Mouse (Mus musculus): Measurements from ENCODE around the gene Ttbk2. TPM values are rescaled to one million over a fixed set of nuclear protein-coding genes. Genes with fewer than 3 reads are reported as not detected.

Ttbk2 gene
- polyA plus RNA-seq, 1 experiment from 2014 or later = 6.3 TPM

- no peak overlapping the region for H3K4me2 ChIP-seq
- peaks cover 47% of the 10 kb centered on the region for H3K36me3 ChIP-seq
- H3K4me3 ChIP-seq (replicated peaks) = no peak overlapping the region
- H3K9me3 ChIP-seq = no peaks in the 10 kb centered on the region
- H3K27ac ChIP-seq = no peak overlapping the region
- no peak for ATAC-seq (ENCODE audit: insufficient number of reproducible peaks, insufficient read depth, low FRiP score, low TSS enrichment, low read depth)
- WGBS = 87% methylated on average over 3 of the region's 3 CpGs
- no peak overlapping the region for H3K9ac ChIP-seq (replicated peaks)
- no peaks in the 10 kb centered on the region for H3K4me1 ChIP-seq (replicated peaks)
- H3K27me3 ChIP-seq = no peaks in the 10 kb centered on the region
Measured at GRCm38 (mm10) chr2:120710948-120711347, 139.5 kb downstream of the Ttbk2 start.

GRCm38 (mm10) chr2:120710154-120710553, 140.2 kb downstream of the Ttbk2 start:
- WGBS = 85% methylated on average over 3 of the region's 3 CpGs
- H3K9ac ChIP-seq (replicated peaks) = no peak overlapping the region

GRCm38 (mm10) chr2:120707041-120707440, 143.4 kb downstream of the Ttbk2 start:
- no peaks in the 10 kb centered on the region for H3K27me3 ChIP-seq
- no peaks in the 10 kb centered on the region for H3K4me1 ChIP-seq (replicated peaks)
- peaks cover 13% of the 10 kb centered on the region for H3K36me3 ChIP-seq
- no peak overlapping the region for H3K9ac ChIP-seq (replicated peaks)
- H3K4me3 ChIP-seq (replicated peaks) = no peak overlapping the region
- no peak overlapping the region for H3K4me2 ChIP-seq
- no peaks in the 10 kb centered on the region for H3K9me3 ChIP-seq
- H3K27ac ChIP-seq = no peak overlapping the region
- ATAC-seq (ENCODE audit: insufficient number of reproducible peaks, insufficient read depth, low FRiP score, low TSS enrichment, low read depth) = no peak

More at GRCm38 (mm10) chr2:120710154-120710553, 140.2 kb downstream of the Ttbk2 start:
- Histone ChIP-seq H3K27ac (no peak overlapping the region), H3K4me1 (replicated peaks) (no peaks in the 10 kb centered on the region), H3K4me3 (replicated peaks) (no peak overlapping the region), H3K27me3 (no peaks in the 10 kb centered on the region), H3K4me2 (no peak overlapping the region), H3K9me3 (no peaks in the 10 kb centered on the region), H3K36me3 (peaks cover 44% of the 10 kb centered on the region)
- ATAC-seq (ENCODE audit: insufficient number of reproducible peaks, insufficient read depth, low FRiP score, low TSS enrichment, low read depth) = no peak

- no peak for ATAC-seq (ENCODE audit: insufficient number of reproducible peaks, insufficient read depth, low FRiP score, low TSS enrichment, low read depth)
- H3K9ac ChIP-seq (replicated peaks) = no peak overlapping the region
- peaks cover 19% of the 10 kb centered on the region for H3K36me3 ChIP-seq
- H3K4me2 ChIP-seq = no peak overlapping the region
- no peak overlapping the region for H3K27ac ChIP-seq
- 77% methylated on average over 5 of the region's 5 CpGs for WGBS
- H3K27me3 ChIP-seq = no peaks in the 10 kb centered on the region
- no peaks in the 10 kb centered on the region for H3K4me1 ChIP-seq (replicated peaks)
- no peaks in the 10 kb centered on the region for H3K9me3 ChIP-seq
- no peak overlapping the region for H3K4me3 ChIP-seq (replicated peaks)
Measured at GRCm38 (mm10) chr2:120702675-120703074, 147.7 kb downstream of the Ttbk2 start.

GRCm38 (mm10) chr2:120700379-120700885, 150.0 kb downstream of the Ttbk2 start:
- Histone ChIP-seq H3K4me1 (replicated peaks) (no peaks in the 10 kb centered on the region), H3K4me2 (no peak overlapping the region), H3K4me3 (replicated peaks) (no peak overlapping the region), H3K9me3 (no peaks in the 10 kb centered on the region), H3K27ac (no peak overlapping the region), H3K9ac (replicated peaks) (no peak overlapping the region), H3K36me3 (peaks cover 36% of the 10 kb centered on the region), H3K27me3 (no peaks in the 10 kb centered on the region)
- 90% methylated on average over 3 of the region's 3 CpGs for WGBS
- ATAC-seq (ENCODE audit: insufficient number of reproducible peaks, insufficient read depth, low FRiP score, low TSS enrichment, low read depth) = no peak

- H3K9ac ChIP-seq (replicated peaks) = no peak overlapping the region
- no peak for ATAC-seq (ENCODE audit: insufficient number of reproducible peaks, insufficient read depth, low FRiP score, low TSS enrichment, low read depth)
- H3K4me1 ChIP-seq (replicated peaks) = no peaks in the 10 kb centered on the region
- H3K4me2 ChIP-seq = no peak overlapping the region
- H3K36me3 ChIP-seq = peaks cover 50% of the 10 kb centered on the region
- H3K27me3 ChIP-seq = no peaks in the 10 kb centered on the region
- H3K4me3 ChIP-seq (replicated peaks) = no peak overlapping the region
- 86% methylated on average over 5 of the region's 5 CpGs for WGBS
- H3K27ac ChIP-seq = no peak overlapping the region
- no peaks in the 10 kb centered on the region for H3K9me3 ChIP-seq
Measured at GRCm38 (mm10) chr2:120697767-120698166, 152.6 kb downstream of the Ttbk2 start.

Other genes with a start within 250 kb of the Ttbk2 start
- gene Haus2, start 241.2 kb downstream of the Ttbk2 start, polyA plus RNA-seq (2016; fragmentation: Nextera tagmentation; extraction: Ambion mirVana) = 29.2 and 29.7 TPM in 2 replicates
- gene Lrrc57, start 241.1 kb downstream of the Ttbk2 start, polyA plus RNA-seq (2016; fragmentation: Nextera tagmentation; extraction: Ambion mirVana) = 24.6 and 27.3 TPM in 2 replicates
- gene Stard9, start 221.5 kb downstream of the Ttbk2 start, polyA plus RNA-seq (2016; fragmentation: Nextera tagmentation; extraction: Ambion mirVana) = 4.9 and 5.7 TPM in 2 replicates
- 7.7 and 10.3 TPM in 2 replicates for gene Cdan1, start 476 bp downstream of the Ttbk2 start, polyA plus RNA-seq (2016; fragmentation: Nextera tagmentation; extraction: Ambion mirVana)
- gene Ubr1, start 120.1 kb upstream of the Ttbk2 start, polyA plus RNA-seq (2016; fragmentation: Nextera tagmentation; extraction: Ambion mirVana) = 29.5 and 32.4 TPM in 2 replicates
- 1.1 and 1.9 TPM in 2 replicates for gene Tmem62, start 126.4 kb upstream of the Ttbk2 start, polyA plus RNA-seq (2016; fragmentation: Nextera tagmentation; extraction: Ambion mirVana)
- gene Ccndbp1, start 157.8 kb upstream of the Ttbk2 start, polyA plus RNA-seq (2016; fragmentation: Nextera tagmentation; extraction: Ambion mirVana) = 40.3 and 40.9 TPM in 2 replicates
- 3.9 and 4.8 TPM in 2 replicates for gene Epb42, start 186.5 kb upstream of the Ttbk2 start, polyA plus RNA-seq (2016; fragmentation: Nextera tagmentation; extraction: Ambion mirVana)
- gene Tgm5, start 235.2 kb upstream of the Ttbk2 start, polyA plus RNA-seq (2016; fragmentation: Nextera tagmentation; extraction: Ambion mirVana) = not detected in 2 replicates

Measured in limb, embryonic 12.5 days (tissue).